Mouse (Mus musculus) A20 (cell line): ENCODE results near the gene Syn2.

ENCODE experiments used
- DNase-seq: peaks from one replicate; pipeline ENCODE4 v3.0.0-alpha.2; 2011; ENCODE audit warnings: low read depth, low spot score

Gene Syn2

GRCm38 (mm10) chr6:115291068-115291467, 156.4 kb downstream of the Syn2 start:
- DNase-seq, result no peak

GRCm38 (mm10) chr6:115291823-115292222, 157.1 kb downstream of the Syn2 start:
- no peak for DNase-seq

- no peak for DNase-seq
Measured at GRCm38 (mm10) chr6:115292621-115293020, 157.9 kb downstream of the Syn2 start.

GRCm38 (mm10) chr6:115293877-115294276, 159.2 kb downstream of the Syn2 start:
- DNase-seq, result no peak

GRCm38 (mm10) chr6:115307134-115307533, 172.4 kb downstream of the Syn2 start:
- DNase-seq, result no peak

- no peak for DNase-seq
Measured at GRCm38 (mm10) chr6:115312780-115313179, 178.1 kb downstream of the Syn2 start.

GRCm38 (mm10) chr6:115313235-115313738, 178.6 kb downstream of the Syn2 start:
- no peak for DNase-seq

GRCm38 (mm10) chr6:115313910-115314309, 179.2 kb downstream of the Syn2 start:
- DNase-seq, result no peak

- no peak for DNase-seq
Measured at GRCm38 (mm10) chr6:115315770-115316169, 181.1 kb downstream of the Syn2 start.

- no peak for DNase-seq
Measured at GRCm38 (mm10) chr6:115316811-115317221, 182.1 kb downstream of the Syn2 start.

GRCm38 (mm10) chr6:115318811-115319210, 184.1 kb downstream of the Syn2 start:
- DNase-seq, result no peak

GRCm38 (mm10) chr6:115319686-115320085, 185.0 kb downstream of the Syn2 start:
- no peak for DNase-seq

GRCm38 (mm10) chr6:115320927-115321714, 186.4 kb downstream of the Syn2 start:
- DNase-seq, result peak; percentile 8

- DNase-seq, result no peak
Measured at GRCm38 (mm10) chr6:115321883-115322351, 187.2 kb downstream of the Syn2 start.

GRCm38 (mm10) chr6:115322956-115323355, 188.3 kb downstream of the Syn2 start:
- no peak for DNase-seq

- DNase-seq, result peak; percentile 15
Measured at GRCm38 (mm10) chr6:115330964-115331363, 196.3 kb downstream of the Syn2 start.
